Mouse (Mus musculus) ES-E14 (cell line): ENCODE data around the gene Iqsec1. TPM values are rescaled to one million over a fixed set of nuclear protein-coding genes. Genes with fewer than 3 reads are reported as not detected.

Source experiments
- DNase-seq: peaks from one replicate; pipeline ENCODE4 v3.0.0-alpha.2; 2013; ENCODE audit warnings: low read depth, low spot score
- H3K27ac ChIP-seq: 2 replicates; pipeline ENCODE4 v1.5.1; 2012; ENCODE audit warnings: low read depth, mild to moderate bottlenecking, low read length, moderate library complexity, mixed read lengths; ENCODE audit not compliant: poor library complexity, insufficient read depth, severe bottlenecking
- H3K36me3 ChIP-seq: 2 replicates; pipeline ENCODE4 v1.6.1; 2012; ENCODE audit warnings: mild to moderate bottlenecking, low read length, moderate library complexity, mixed read lengths; ENCODE audit not compliant: control insufficient read depth, poor library complexity, insufficient read depth, severe bottlenecking
- H3K4me1 ChIP-seq, 2 experiments: fragments of 150-350 bp in 1 of 2; sonication (generic) in 1 of 2; 2 replicates each; pipeline ENCODE4 v1.6.1; 2012; ENCODE audit warnings: low read length in 2 of 2, mild to moderate bottlenecking in 1 of 2, mixed read lengths in 1 of 2; ENCODE audit not compliant: control insufficient read depth in 2 of 2, insufficient read depth in 2 of 2, poor library complexity in 1 of 2
- H3K4me3 ChIP-seq, 2 experiments: fragments of 150-350 bp in 1 of 2; sonication (generic) in 1 of 2; 2 replicates each; pipeline ENCODE4 v1.5.1; 2012; ENCODE audit warnings: low read length in 2 of 2, low read depth in 1 of 2, mild to moderate bottlenecking in 1 of 2, mixed read lengths in 1 of 2; ENCODE audit not compliant: insufficient read depth in 1 of 2, poor library complexity in 1 of 2, severe bottlenecking in 1 of 2
- H3K9ac ChIP-seq: 2 replicates; pipeline ENCODE4 v1.6.1; 2012; ENCODE audit warnings: low read depth, mild to moderate bottlenecking, low read length, mixed read lengths; ENCODE audit not compliant: poor library complexity, insufficient read depth, severe bottlenecking
- H3K9me3 ChIP-seq: fragments of 150-350 bp; sonication (generic); 2 replicates; pipeline ENCODE4 v1.6.1; 2012; ENCODE audit warnings: low read depth, mild to moderate bottlenecking, low read length; ENCODE audit not compliant: control insufficient read depth, insufficient read depth
- CHD2 ChIP-seq: IDR thresholded peaks from 2 replicates; pipeline ENCODE4 v1.6.1; 2014; ENCODE audit warnings: mild to moderate bottlenecking, low read depth, low read length, inconsistent platforms
- HCFC1 ChIP-seq: IDR thresholded peaks from 2 replicates; pipeline ENCODE4 v1.6.1; 2012; ENCODE audit warnings: low read length, inconsistent platforms, borderline replicate concordance; ENCODE audit not compliant: insufficient read depth
- MAFK ChIP-seq: IDR thresholded peaks from 2 replicates; pipeline ENCODE4 v1.6.1; 2014; ENCODE audit warnings: mild to moderate bottlenecking, low read depth, low read length, inconsistent platforms; ENCODE audit not compliant: insufficient read depth
- ZC3H11A ChIP-seq: IDR thresholded peaks from 2 replicates; pipeline ENCODE4 v1.6.1; 2012; ENCODE audit warnings: low read depth, mild to moderate bottlenecking, inconsistent platforms, low read length, borderline replicate concordance
- ZNF384 ChIP-seq: IDR thresholded peaks from 2 replicates; pipeline ENCODE4 v1.6.1; 2012; ENCODE audit warnings: low read depth, low read length, inconsistent platforms
- in situ Hi-C, 2 experiments: fragments of 600-800 bp; cut with MboI; formaldehyde crosslinking; loops; one replicate each; pipeline ENCODE4 v1.15.1; 2025; ENCODE audit warnings: low sequenced_read_pairs in 2 of 2, inconsistent platforms in 1 of 2; ENCODE audit not compliant: unreplicated experiment in 2 of 2
- total RNA-seq: library from RNA; depleted of rRNA; stranded (reverse); fragments of 300-350 nt; gene quantifications from 2 replicates; pipeline ENCODE4 v1.2.3, GENCODE M21; 2012

Iqsec1 gene
- total RNA-seq, 1 experiment, result 18.8 TPM

GRCm38 (mm10) chr6:90754093-90754492, 234.4 kb downstream of the Iqsec1 start:
- Histone ChIP-seq H3K9me3 (no peaks in the 10 kb centered on the region), H3K36me3 (no peaks in the 10 kb centered on the region; the same call in 1 of the 2 replicates), H3K27ac (no peak overlapping the region), H3K4me1 (peaks cover 0 to 2% of the 10 kb centered on the region in 2 experiments; a peak in 1 of 4 replicates), H3K9ac (no peak overlapping the region), H3K4me3 (no peak overlapping the region)
- no peak for DNase-seq
- no peak for TF ChIP-seq MAFK
- no peak for TF ChIP-seq ZNF384
- no peak for TF ChIP-seq ZC3H11A
- TF ChIP-seq CHD2, result no peak
- TF ChIP-seq HCFC1, result no peak
- in situ Hi-C loops, result no loop called here

GRCm38 (mm10) chr6:90753656-90754055, 234.8 kb downstream of the Iqsec1 start:
- H3K27ac ChIP-seq, result no peak overlapping the region
- H3K9ac ChIP-seq, result no peak overlapping the region
- H3K9me3 ChIP-seq, result no peaks in the 10 kb centered on the region
- in situ Hi-C loops, result no loop called here
- H3K4me3 ChIP-seq, result no peak overlapping the region
- no peaks in the 10 kb centered on the region; the same call in 1 of the 2 replicates for H3K36me3 ChIP-seq
- TF ChIP-seq ZNF384 (no peak), CHD2 (no peak), MAFK (no peak), HCFC1 (no peak), ZC3H11A (no peak)
- no peak for DNase-seq
- H3K4me1 ChIP-seq, result peaks cover 0 to 2% of the 10 kb centered on the region in 2 experiments; a peak in 1 of 4 replicates

- Histone ChIP-seq H3K9me3 (no peaks in the 10 kb centered on the region), H3K36me3 (no peaks in the 10 kb centered on the region; the same call in 1 of the 2 replicates), H3K4me1 (peaks cover 0 to 2% of the 10 kb centered on the region in 2 experiments; a peak in 1 of 4 replicates), H3K4me3 (no peak overlapping the region), H3K9ac (no peak overlapping the region), H3K27ac (no peak overlapping the region; the same call in 1 of the 2 replicates)
- TF ChIP-seq MAFK (no peak), ZNF384 (no peak), CHD2 (no peak), ZC3H11A (no peak), HCFC1 (no peak)
- no peak for DNase-seq
- in situ Hi-C loops, result no loop called here
These were observed 236.9 kb downstream of the Iqsec1 start for GRCm38 (mm10) chr6:90751624-90752023.

GRCm38 (mm10) chr6:90750091-90750490, 238.4 kb downstream of the Iqsec1 start:
- in situ Hi-C loops, result no loop called here
- DNase-seq, result no peak
- no peak overlapping the region for H3K27ac ChIP-seq

More at GRCm38 (mm10) chr6:90750091-90750490, 238.4 kb downstream of the Iqsec1 start:
- TF ChIP-seq ZC3H11A (no peak), MAFK (no peak), HCFC1 (no peak), ZNF384 (no peak), CHD2 (no peak)
- H3K4me1 ChIP-seq, result peaks cover 0 to 2% of the 10 kb centered on the region in 2 experiments; a peak in 1 of 4 replicates
- no peaks in the 10 kb centered on the region for H3K9me3 ChIP-seq
- no peak overlapping the region for H3K4me3 ChIP-seq
- no peak overlapping the region for H3K9ac ChIP-seq
- H3K36me3 ChIP-seq, result no peaks in the 10 kb centered on the region
